Mouse (Mus musculus) brain, embryonic 18.5 days (tissue): ENCODE measurements around the gene Ift52.

Experiments used
- DNase-seq: peaks from one replicate; pipeline ENCODE4 v3.0.0-alpha.2; 2012; ENCODE audit warnings: low read depth, low spot score

Gene Ift52

DNA sequence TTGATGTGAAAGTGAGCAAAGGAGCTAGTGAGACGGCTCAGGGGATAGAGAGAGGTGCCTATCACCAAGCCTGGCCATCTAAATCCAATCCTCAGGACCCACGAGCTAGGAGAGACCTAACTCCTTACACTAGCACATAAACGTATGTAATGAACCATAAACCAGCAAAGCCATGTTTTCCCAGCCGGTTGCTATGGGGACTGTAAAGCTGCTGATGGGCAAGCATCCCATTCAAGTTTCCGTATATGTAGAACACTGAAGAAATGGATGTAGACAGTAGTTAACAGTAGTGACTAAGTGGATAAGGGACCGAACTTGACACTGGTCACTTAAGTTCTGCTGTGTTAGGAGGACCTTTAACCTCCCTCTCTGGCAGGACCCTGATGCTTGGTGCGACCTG is 56.9 kb downstream of the Ift52 start:
- peak; percentile 32 for DNase-seq

GRCm38 (mm10) chr2:163074808-163075207 is 57.7 kb downstream of the Ift52 start:
- no peak for DNase-seq

DNA sequence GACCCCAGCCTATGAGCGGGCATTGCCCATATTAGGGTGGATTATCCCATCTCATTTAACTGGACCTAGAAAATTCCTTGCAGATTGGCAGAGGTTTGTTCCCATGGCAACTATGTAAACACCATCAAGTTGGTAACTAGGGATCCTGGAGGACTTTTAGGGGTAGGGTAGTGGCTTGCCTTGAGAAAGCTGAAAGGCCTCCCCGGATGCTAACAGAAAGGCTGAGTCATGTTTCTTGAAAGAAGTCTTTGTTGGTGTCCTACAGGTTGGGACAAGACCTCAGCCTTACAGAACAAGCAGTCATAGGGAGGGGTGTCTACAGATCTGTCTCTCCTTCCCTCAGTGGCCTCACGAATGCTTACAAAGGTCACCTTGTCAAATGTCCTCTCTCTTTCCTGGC is 58.1 kb downstream of the Ift52 start:
- DNase-seq, result no peak

GRCm38 (mm10) chr2:163079041-163079440 is 61.9 kb downstream of the Ift52 start:
- DNase-seq, result no peak

GRCm38 (mm10) chr2:163082591-163082990 is 65.4 kb downstream of the Ift52 start:
- DNase-seq, result no peak

DNA sequence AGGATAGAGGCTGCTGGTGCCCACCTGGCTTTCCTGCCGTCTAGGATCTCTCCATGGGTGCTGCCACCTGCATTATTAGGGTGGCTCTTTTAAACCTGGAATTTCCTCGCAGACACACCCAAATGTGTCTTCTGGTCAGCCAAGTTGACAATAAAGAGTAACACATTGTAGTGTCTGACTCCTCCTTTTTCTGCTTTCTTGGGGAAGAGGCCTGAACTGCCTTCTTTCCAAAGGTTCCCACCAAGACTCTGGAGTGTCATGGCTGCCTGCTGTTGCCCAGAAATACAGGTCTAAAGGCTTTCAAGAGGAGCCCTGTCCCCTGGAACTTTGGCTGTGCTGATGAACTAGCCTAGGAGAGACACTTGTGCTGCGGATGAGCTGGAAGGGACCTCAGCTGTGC is 67.4 kb downstream of the Ift52 start:
- no peak for DNase-seq

DNA sequence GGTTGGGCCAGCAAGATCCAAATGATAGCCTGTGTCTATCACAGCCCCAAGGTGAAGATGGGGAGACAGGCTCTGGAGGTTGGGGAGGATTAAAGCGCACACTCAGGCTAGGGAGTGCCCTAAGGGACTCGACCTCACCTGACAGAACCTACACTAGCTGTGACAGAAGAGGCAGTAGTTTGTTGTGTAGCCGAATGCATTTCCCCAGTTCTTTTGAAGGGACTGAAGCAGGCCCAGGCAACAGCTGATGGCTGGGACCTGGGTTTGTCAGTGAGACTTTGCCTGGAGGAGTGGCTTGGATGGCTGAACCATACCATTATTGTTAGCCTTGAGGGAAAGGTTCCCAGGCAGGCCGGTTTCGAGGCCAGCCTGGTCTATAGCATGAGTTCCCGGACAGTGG is 67.9 kb downstream of the Ift52 start:
- no peak for DNase-seq

DNA sequence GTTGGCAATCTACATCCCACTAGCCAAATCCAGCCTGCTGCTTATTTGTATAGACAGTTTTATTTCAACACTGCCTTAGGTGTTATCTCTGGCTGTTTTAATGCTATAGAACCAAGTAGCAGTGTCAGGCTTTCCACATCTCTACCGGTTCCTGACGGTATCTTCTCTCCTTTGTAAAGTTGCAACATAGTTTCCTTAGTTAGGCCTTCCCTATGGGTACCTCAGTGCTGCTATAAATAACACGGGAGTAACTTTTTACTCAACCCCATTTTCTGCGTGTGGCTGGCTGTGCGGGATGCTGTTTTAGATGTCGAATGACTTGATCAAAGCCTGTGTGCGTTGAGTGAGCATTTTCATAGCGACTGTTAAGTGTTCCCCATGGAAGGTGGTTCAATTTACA is 69.4 kb downstream of the Ift52 start:
- no peak for DNase-seq

- no peak for DNase-seq
These were observed 70.6 kb downstream of the Ift52 start, which contains the start of gene Gtsf1l for GRCm38 (mm10) chr2:163087728-163088127. Gene Gtsf1l, minus strand, starts transcription at chr2:163087855.

DNA sequence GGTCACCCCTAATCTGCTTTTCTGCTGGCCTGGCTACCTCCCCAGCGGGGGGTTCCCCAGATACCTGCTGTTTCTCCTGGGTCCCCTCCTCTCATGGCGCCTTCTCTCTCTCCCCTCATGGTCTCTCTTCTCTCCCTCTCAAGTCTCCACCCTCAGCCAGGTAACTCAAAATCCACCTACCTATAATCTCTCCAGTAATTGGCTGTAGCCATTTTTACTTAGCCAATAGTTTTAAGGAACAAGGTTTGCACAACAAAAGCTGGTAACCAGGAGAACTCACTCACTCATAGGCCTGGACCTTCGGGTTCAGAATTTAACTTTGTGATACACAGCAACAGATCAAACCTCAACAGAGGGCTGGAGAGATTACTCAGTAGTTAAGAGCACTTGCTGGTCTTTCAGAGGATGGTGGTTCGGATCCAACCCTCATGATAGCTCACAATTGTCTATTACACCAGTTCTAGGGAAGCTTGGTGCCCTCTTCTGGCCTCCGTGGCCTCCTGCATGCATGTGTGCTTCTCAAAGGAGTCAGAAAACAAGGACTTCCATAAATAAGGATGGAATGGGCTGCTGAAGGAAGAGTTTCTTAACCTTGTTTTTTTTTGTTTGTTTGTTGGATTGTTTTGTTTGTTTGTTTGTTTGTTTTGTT is 72.4 kb downstream of the Ift52 start:
- no peak for DNase-seq

GRCm38 (mm10) chr2:163094909-163095308 is 77.8 kb downstream of the Ift52 start:
- no peak for DNase-seq
